In the genomic region with DNA sequence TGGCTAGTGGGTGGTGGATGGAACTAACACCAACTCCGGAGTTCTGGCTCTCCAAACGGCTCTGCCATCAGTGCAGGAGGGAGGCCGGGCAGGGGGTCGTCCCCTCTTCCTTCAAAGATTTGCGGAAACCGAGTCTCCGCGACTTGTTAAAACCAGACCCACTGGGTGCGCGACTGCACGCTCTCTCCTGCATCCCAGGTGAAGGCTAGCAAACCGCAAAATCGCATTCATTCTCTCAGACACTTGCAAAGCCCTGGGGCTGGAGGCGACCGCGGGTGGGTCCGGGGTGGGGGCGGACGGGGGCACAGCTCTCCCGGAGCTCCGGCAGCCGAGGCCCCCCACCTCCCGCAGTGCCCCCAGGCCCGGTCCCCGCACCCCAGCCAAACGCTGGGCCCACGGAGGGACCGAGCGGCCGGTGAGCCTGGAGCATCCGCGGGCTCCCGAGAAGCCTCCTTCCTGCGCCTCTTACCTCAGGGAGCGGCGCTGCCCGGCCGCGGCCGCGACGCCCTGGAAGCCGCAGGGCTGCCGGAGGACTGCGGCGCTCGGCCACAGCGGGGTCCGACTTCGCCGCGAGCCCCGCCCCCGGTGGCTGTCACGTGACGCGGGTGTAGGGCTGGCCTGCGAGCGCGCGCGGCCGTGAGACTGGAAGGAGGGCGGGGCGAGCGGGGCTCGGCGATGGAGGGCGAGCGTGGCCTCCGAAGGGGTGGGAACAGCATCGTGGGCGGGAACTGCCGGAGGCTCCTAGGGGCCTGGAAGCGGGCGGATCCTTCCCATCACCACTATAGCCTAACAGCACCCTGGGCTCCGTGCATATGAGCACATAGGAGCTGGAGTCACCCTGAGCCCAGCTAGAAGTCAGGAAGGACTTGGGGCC, we compare ENCODE assay signal across 8 mouse cellular contexts. TPM values are rescaled to one million over a fixed set of nuclear protein-coding genes. Genes with fewer than 3 reads are reported as not detected.
A peak's percentile ranks its signal among the peaks of the same experiment; 100 is the strongest.
DNase-seq lines count a peak whose midpoint lies in the region; ATAC-seq and TF ChIP-seq lines count a peak whose summit lies in the region.

A gene (minus strand): TSS at position 584 of the 874 bp plus-strand sequence.

- H3K9ac ChIP-seq in embryonic facial prominence, embryonic 12.5 days, result peak within 1 kb of the TSS; percentile 91
- peak within 1 kb of the TSS; percentile 96 for H3K9ac ChIP-seq in limb, embryonic 14.5 days (ENCODE audit: low read depth, low read length, severe bottlenecking)
- peak within 1 kb of the TSS; percentile 96 for H3K9ac ChIP-seq in midbrain, postnatal 0 days (replicated peaks; ENCODE audit: low read length, poor library complexity, severe bottlenecking)

- peak within 1 kb of the TSS; percentile 57 for H3K4me2 ChIP-seq in embryonic facial prominence, embryonic 12.5 days (replicated peaks)
- H3K4me2 ChIP-seq in limb, embryonic 14.5 days (replicated peaks; ENCODE audit: low read depth, low read length, severe bottlenecking), result peak within 1 kb of the TSS; percentile 66
- peak within 1 kb of the TSS; percentile 67 for H3K4me2 ChIP-seq in midbrain, postnatal 0 days (ENCODE audit: low read depth, low read length, poor library complexity, severe bottlenecking)

- H3K9me3 ChIP-seq in embryonic facial prominence, embryonic 12.5 days, result no peaks in the 10 kb centered on the region
- no peaks in the 10 kb centered on the region for H3K9me3 ChIP-seq in limb, embryonic 14.5 days (ENCODE audit: control insufficient read depth, low read length)
- H3K9me3 ChIP-seq in midbrain, postnatal 0 days (ENCODE audit: low read length), result no peaks in the 10 kb centered on the region

- no peak for TF ChIP-seq POLR2A in kidney, adult 2 months (IDR thresholded peaks at IDR 0.05; ENCODE audit: low read depth, low read length)
- TF ChIP-seq POLR2A in limb, embryonic 14.5 days (IDR thresholded peaks at IDR 0.05; ENCODE audit: borderline replicate concordance, extremely low read depth, insufficient read depth, insufficient read length), result peak; percentile 91

- peak; percentile 95 for ATAC-seq in embryonic facial prominence, embryonic 12.5 days (ENCODE audit: insufficient number of reproducible peaks, insufficient read depth, low FRiP score, low TSS enrichment)
- peak; percentile 94 for ATAC-seq in limb, embryonic 14.5 days (ENCODE audit: low FRiP score, low read depth)
- peak; percentile 90 for ATAC-seq in midbrain, postnatal 0 days (ENCODE audit: low FRiP score)

- TF ChIP-seq CTCF in kidney, adult 2 months (conservative IDR thresholded peaks at IDR 0.05; ENCODE audit: insufficient read depth, insufficient read length, low read depth, low read length), result no peak
- TF ChIP-seq CTCF in midbrain, postnatal 0 days (IDR thresholded peaks at IDR 0.05), result no peak

- H3K4me3 ChIP-seq in embryonic facial prominence, embryonic 12.5 days, result peak within 1 kb of the TSS; percentile 87
- H3K4me3 ChIP-seq in kidney, adult 2 months (ENCODE audit: insufficient read depth, low read depth, low read length), result peak within 1 kb of the TSS; percentile 84
- H3K4me3 ChIP-seq in limb, embryonic 14.5 days (replicated peaks; ENCODE audit: low read length), result peak within 1 kb of the TSS; percentile 91
- H3K4me3 ChIP-seq in midbrain, postnatal 0 days (ENCODE audit: low read depth, low read length), result peak within 1 kb of the TSS; percentile 94

- peak; percentile 96 for DNase-seq in 3134 (ENCODE audit: extremely low read depth, insufficient read length, low spot score)
- peak; percentile 97 for DNase-seq in adrenal gland, postnatal 25 days
- peak; percentile 95 to 96 for DNase-seq in heart, adult 18-20 months
- DNase-seq in kidney, adult 2 months, result peak; percentile 96
- peak; percentile 92 for DNase-seq in limb, embryonic 14.5 days (ENCODE audit: low spot score)
- peak; percentile 93 for DNase-seq in midbrain, postnatal 0 days (ENCODE audit: low spot score)
- DNase-seq in spleen, postnatal 14 days (ENCODE audit: low spot score in 2 of 2), result peak; percentile 86 to 88

- H3K4me1 ChIP-seq in embryonic facial prominence, embryonic 12.5 days, result peaks cover 16% of the 10 kb centered on the region
- H3K4me1 ChIP-seq in kidney, adult 2 months (ENCODE audit: control insufficient read depth, insufficient read depth, low read length), result peaks cover 11% of the 10 kb centered on the region
- H3K4me1 ChIP-seq in limb, embryonic 14.5 days (ENCODE audit: control insufficient read depth, insufficient read depth, low read length), result peaks cover 11% of the 10 kb centered on the region
- H3K4me1 ChIP-seq in midbrain, postnatal 0 days (ENCODE audit: insufficient read depth, low read length), result 0 out of 2 replicates have a peak, but pooled peaks cover 3% of the 10 kb centered on the region

- H3K27ac ChIP-seq in embryonic facial prominence, embryonic 12.5 days, result peak within 1 kb of the TSS; percentile 81
- H3K27ac ChIP-seq in kidney, adult 2 months (ENCODE audit: insufficient read depth, low read depth, low read length), result no peak within 1 kb of the TSS
- H3K27ac ChIP-seq in limb, embryonic 14.5 days (replicated peaks; ENCODE audit: low read depth, low read length), result peak within 1 kb of the TSS; percentile 80
- H3K27ac ChIP-seq in midbrain, postnatal 0 days (ENCODE audit: low read depth, low read length), result peak within 1 kb of the TSS; percentile 89

- under 1% methylated on average over 77 of the region's 77 CpGs for WGBS in embryonic facial prominence, embryonic 12.5 days
- WGBS in kidney, adult 2 months, result under 1% methylated on average over 75 of the region's 77 CpGs
- under 1% methylated on average over 51 of the region's 77 CpGs for WGBS in limb, embryonic 14.5 days
- WGBS in midbrain, postnatal 0 days, result under 1% methylated on average over 70 of the region's 77 CpGs

- no peaks in the 10 kb centered on the region for H3K27me3 ChIP-seq in embryonic facial prominence, embryonic 12.5 days
- H3K27me3 ChIP-seq in kidney, adult 2 months (replicated peaks; ENCODE audit: control insufficient read depth, insufficient read depth, low read length), result no peaks in the 10 kb centered on the region
- no peaks in the 10 kb centered on the region for H3K27me3 ChIP-seq in limb, embryonic 14.5 days (ENCODE audit: control insufficient read depth, insufficient read depth, low read length)
- no peaks in the 10 kb centered on the region for H3K27me3 ChIP-seq in midbrain, postnatal 0 days (ENCODE audit: insufficient read depth, low read length)

- H3K36me3 ChIP-seq in embryonic facial prominence, embryonic 12.5 days, result no peaks in the 10 kb centered on the region
- no peaks in the 10 kb centered on the region for H3K36me3 ChIP-seq in kidney, adult 2 months (ENCODE audit: control insufficient read depth, insufficient read depth, low read length)
- no peaks in the 10 kb centered on the region for H3K36me3 ChIP-seq in limb, embryonic 14.5 days (ENCODE audit: control insufficient read depth, insufficient read depth, low read length)
- H3K36me3 ChIP-seq in midbrain, postnatal 0 days (ENCODE audit: insufficient read depth, low read length), result no peaks in the 10 kb centered on the region

RNA-seq across cellular contexts. Expression of the gene that starts here (rescaled TPM):
- 6.9 and 12.5 TPM in 2 replicates for total RNA-seq in adrenal gland, postnatal 25 days (2021)
- 18.5 and 20.4 TPM in 2 replicates for polyA plus RNA-seq in embryonic facial prominence, embryonic 12.5 days (2016; fragmentation: Nextera tagmentation; extraction: Ambion mirVana)
- 1 to 10 TPM; 7.4 to 9.3 TPM for total RNA-seq in heart, adult 18-20 months (2021)
- 18.6 and 19.6 TPM in 2 replicates for polyA plus RNA-seq in kidney, adult 2 months (2012; rRNA removed)
- 28.9 and 34.0 TPM in 2 replicates for polyA plus RNA-seq in limb, embryonic 14.5 days (2012; rRNA removed)
- polyA plus RNA-seq in limb, embryonic 14.5 days (2014; fragmentation: Nextera tagmentation; extraction: Ambion mirVana), result 15.0 and 16.4 TPM in 2 replicates
- 22.1 and 24.6 TPM in 2 replicates for total RNA-seq in midbrain, postnatal 0 days (2014; rRNA removed)
- polyA plus RNA-seq in midbrain, postnatal 0 days (2015; fragmentation: Nextera tagmentation; extraction: Ambion mirVana), result 13.7 and 14.6 TPM in 2 replicates
